Mouse (Mus musculus) stomach, embryonic 15.5 days (tissue): ENCODE measurements around the gene Hnrnph3. TPM values are rescaled to one million over a fixed set of nuclear protein-coding genes. Genes with fewer than 3 reads are reported as not detected.

Experiments used
- ATAC-seq: fragments of 200-750 bp; cut with Nextera tagmentation; 2 replicates; pipeline ENCODE4 v1.8.0; 2017; ENCODE audit warnings: low read depth, moderate number of reproducible peaks, moderate TSS enrichment; ENCODE audit not compliant: insufficient read depth, low FRiP score
- H3K27ac ChIP-seq: fragments of 300-500 bp; sonication (generic); 2 replicates; pipeline ENCODE4 v1.5.1; 2015; ENCODE audit warnings: mild to moderate bottlenecking, inconsistent platforms
- H3K27me3 ChIP-seq: fragments of 300-500 bp; sonication (generic); replicated peaks from 2 replicates; pipeline ENCODE4 v1.6.1; 2015; ENCODE audit warnings: inconsistent platforms
- H3K36me3 ChIP-seq: fragments of 300-500 bp; sonication (generic); 2 replicates; pipeline ENCODE4 v1.6.1; 2015; ENCODE audit warnings: inconsistent platforms
- H3K4me1 ChIP-seq: fragments of 300-500 bp; sonication (generic); 2 replicates; pipeline ENCODE4 v1.6.1; 2015; ENCODE audit warnings: inconsistent platforms
- H3K4me2 ChIP-seq: fragments of 300-500 bp; sonication (generic); 2 replicates; pipeline ENCODE4 v1.6.1; 2015; ENCODE audit warnings: mild to moderate bottlenecking, inconsistent platforms
- H3K4me3 ChIP-seq: fragments of 300-500 bp; sonication (generic); replicated peaks from 2 replicates; pipeline ENCODE4 v1.5.1; 2015; ENCODE audit warnings: inconsistent platforms
- H3K9ac ChIP-seq: fragments of 300-500 bp; sonication (generic); 2 replicates; pipeline ENCODE4 v1.6.1; 2015; ENCODE audit warnings: inconsistent platforms
- H3K9me3 ChIP-seq: fragments of 300-500 bp; sonication (generic); 2 replicates; pipeline ENCODE4 v1.6.1; 2016; ENCODE audit warnings: inconsistent platforms
- WGBS: fragments of 180-500 bp; shearing (Covaris S2); methylation state at CpG from one replicate; pipeline ENCODE4 v1.1.7; 2015; 5-methylcytosine and 5-hydroxymethylcytosine counted together
- polyA plus RNA-seq: library from polyadenylated mRNA; unstranded; fragments of >200 nt; fragmentation: Nextera tagmentation; extraction: Ambion mirVana; gene quantifications from 2 replicates; pipeline ENCODE4 v1.2.1, GENCODE M21; 2015

Gene Hnrnph3
- polyA plus RNA-seq, 1 experiment from 2014 or later: 87.7 TPM

- Histone ChIP-seq H3K4me1 (no peaks in the 10 kb centered on the region), H3K9me3 (no peaks in the 10 kb centered on the region), H3K36me3 (peaks cover 31% of the 10 kb centered on the region), H3K27me3 (no peaks in the 10 kb centered on the region), H3K4me2 (no peak overlapping the region), H3K4me3 (no peak overlapping the region), H3K27ac (no peak overlapping the region), H3K9ac (no peak overlapping the region)
- no peak for ATAC-seq
- WGBS: 77% methylated on average over 3 of the region's 3 CpGs
Measured at GRCm38 (mm10) chr10:63013476-63013875, 10.5 kb downstream of the Hnrnph3 start.

- Histone ChIP-seq H3K4me2 (no peak overlapping the region), H3K4me3 (no peak overlapping the region), H3K27ac (no peak overlapping the region), H3K9ac (no peak overlapping the region), H3K4me1 (no peaks in the 10 kb centered on the region), H3K27me3 (no peaks in the 10 kb centered on the region), H3K36me3 (peaks cover 37% of the 10 kb centered on the region), H3K9me3 (no peaks in the 10 kb centered on the region)
- 86% methylated on average over 6 of the region's 6 CpGs for WGBS
- ATAC-seq: no peak
Measured at GRCm38 (mm10) chr10:63011556-63011955, 12.5 kb downstream of the Hnrnph3 start.

GRCm38 (mm10) chr10:63010268-63010667 lies 13.7 kb downstream of the Hnrnph3 start:
- Histone ChIP-seq H3K36me3 (peaks cover 34% of the 10 kb centered on the region), H3K4me3 (no peak overlapping the region), H3K27ac (no peak overlapping the region), H3K9me3 (no peaks in the 10 kb centered on the region), H3K4me1 (no peaks in the 10 kb centered on the region), H3K4me2 (no peak overlapping the region), H3K9ac (no peak overlapping the region), H3K27me3 (no peaks in the 10 kb centered on the region)
- WGBS: 74% methylated on average over 4 of the region's 4 CpGs
- no peak for ATAC-seq

- Histone ChIP-seq H3K36me3 (peaks cover 44% of the 10 kb centered on the region), H3K4me3 (no peak overlapping the region), H3K27me3 (no peaks in the 10 kb centered on the region), H3K9ac (no peak overlapping the region), H3K4me2 (no peak overlapping the region), H3K4me1 (no peaks in the 10 kb centered on the region), H3K9me3 (no peaks in the 10 kb centered on the region), H3K27ac (no peak overlapping the region)
- ATAC-seq: no peak
- 47% methylated on average over 3 of the region's 3 CpGs for WGBS
Measured at GRCm38 (mm10) chr10:63008193-63008592, 15.8 kb downstream of the Hnrnph3 start.

GRCm38 (mm10) chr10:63004556-63004955 lies 19.5 kb downstream of the Hnrnph3 start:
- no peak overlapping the region for H3K9ac ChIP-seq
- 89% methylated on average over 9 of the region's 9 CpGs for WGBS
- H3K36me3 ChIP-seq: peaks cover 52% of the 10 kb centered on the region
- no peak overlapping the region for H3K4me3 ChIP-seq
- no peak for ATAC-seq
- no peaks in the 10 kb centered on the region for H3K27me3 ChIP-seq
- H3K4me1 ChIP-seq: no peaks in the 10 kb centered on the region
- no peak overlapping the region for H3K27ac ChIP-seq
- no peaks in the 10 kb centered on the region for H3K9me3 ChIP-seq
- H3K4me2 ChIP-seq: no peak overlapping the region

GRCm38 (mm10) chr10:63003252-63003651 lies 20.8 kb downstream of the Hnrnph3 start:
- no peaks in the 10 kb centered on the region for H3K9me3 ChIP-seq
- H3K9ac ChIP-seq: no peak overlapping the region
- no peak overlapping the region for H3K27ac ChIP-seq
- H3K4me2 ChIP-seq: no peak overlapping the region
- H3K4me1 ChIP-seq: no peaks in the 10 kb centered on the region
- no peaks in the 10 kb centered on the region for H3K27me3 ChIP-seq
- no peak overlapping the region for H3K4me3 ChIP-seq
- H3K36me3 ChIP-seq: peaks cover 53% of the 10 kb centered on the region
- no peak for ATAC-seq
- WGBS: 72% methylated on average over 9 of the region's 9 CpGs

GRCm38 (mm10) chr10:63000584-63000983 lies 23.4 kb downstream of the Hnrnph3 start:
- H3K4me1 ChIP-seq: no peaks in the 10 kb centered on the region
- no peak overlapping the region for H3K4me2 ChIP-seq
- no peak overlapping the region for H3K27ac ChIP-seq
- no peak overlapping the region for H3K9ac ChIP-seq
- no peak overlapping the region for H3K4me3 ChIP-seq
- no peaks in the 10 kb centered on the region for H3K9me3 ChIP-seq
- H3K36me3 ChIP-seq: peaks cover 51% of the 10 kb centered on the region
- no peaks in the 10 kb centered on the region for H3K27me3 ChIP-seq
- WGBS: 63% methylated on average over 9 of the region's 9 CpGs
- ATAC-seq: no peak

- H3K27me3 ChIP-seq: no peaks in the 10 kb centered on the region
- H3K4me3 ChIP-seq: no peak overlapping the region
- no peaks in the 10 kb centered on the region for H3K4me1 ChIP-seq
- no peak overlapping the region for H3K27ac ChIP-seq
- no peak for ATAC-seq
- no peak overlapping the region for H3K9ac ChIP-seq
- H3K4me2 ChIP-seq: no peak overlapping the region
- no peaks in the 10 kb centered on the region for H3K9me3 ChIP-seq
- H3K36me3 ChIP-seq: peaks cover 28% of the 10 kb centered on the region
- WGBS: 79% methylated on average over 8 of the region's 9 CpGs
Measured at GRCm38 (mm10) chr10:62993991-62994390, 30.0 kb downstream of the Hnrnph3 start.

GRCm38 (mm10) chr10:62990636-62991035 lies 33.4 kb downstream of the Hnrnph3 start:
- 94% methylated on average over 15 of the region's 15 CpGs for WGBS
- H3K9ac ChIP-seq: no peak overlapping the region
- H3K27me3 ChIP-seq: no peaks in the 10 kb centered on the region
- no peaks in the 10 kb centered on the region for H3K4me1 ChIP-seq
- no peak overlapping the region for H3K27ac ChIP-seq
- peaks cover 9% of the 10 kb centered on the region for H3K36me3 ChIP-seq
- no peaks in the 10 kb centered on the region for H3K9me3 ChIP-seq
- no peak for ATAC-seq
- no peak overlapping the region for H3K4me2 ChIP-seq
- no peak overlapping the region for H3K4me3 ChIP-seq

GRCm38 (mm10) chr10:62987341-62987740 lies 36.7 kb downstream of the Hnrnph3 start:
- Histone ChIP-seq H3K36me3 (peaks cover 5% of the 10 kb centered on the region; the same call in 1 of the 2 replicates), H3K27ac (no peak overlapping the region), H3K4me2 (no peak overlapping the region), H3K27me3 (no peaks in the 10 kb centered on the region), H3K9ac (no peak overlapping the region), H3K9me3 (no peaks in the 10 kb centered on the region), H3K4me1 (no peaks in the 10 kb centered on the region), H3K4me3 (no peak overlapping the region)
- no peak for ATAC-seq
- 29% methylated on average over 3 of the region's 3 CpGs for WGBS

GRCm38 (mm10) chr10:62984495-62984894 lies 39.5 kb downstream of the Hnrnph3 start:
- ATAC-seq: no peak

GRCm38 (mm10) chr10:62984072-62984471 lies 39.9 kb downstream of the Hnrnph3 start:
- H3K27me3 ChIP-seq: no peaks in the 10 kb centered on the region
- no peaks in the 10 kb centered on the region for H3K9me3 ChIP-seq
- H3K4me1 ChIP-seq: peaks cover 5% of the 10 kb centered on the region; the same call in 1 of the 2 replicates
- H3K4me3 ChIP-seq: no peak overlapping the region
- 0 out of 2 replicates have a peak, but pooled peaks cover 5% of the 10 kb centered on the region for H3K36me3 ChIP-seq
- WGBS: 92% methylated on average over 11 of the region's 11 CpGs
- no peak for ATAC-seq
- H3K9ac ChIP-seq: no peak overlapping the region
- H3K4me2 ChIP-seq: no peak overlapping the region
- H3K27ac ChIP-seq: no peak overlapping the region

More at GRCm38 (mm10) chr10:62984495-62984894, 39.5 kb downstream of the Hnrnph3 start:
- no peak overlapping the region for H3K4me3 ChIP-seq
- 85% methylated on average over 6 of the region's 6 CpGs for WGBS
- H3K4me1 ChIP-seq: peaks cover 4% of the 10 kb centered on the region; the same call in 1 of the 2 replicates
- H3K27ac ChIP-seq: no peak overlapping the region
- H3K27me3 ChIP-seq: no peaks in the 10 kb centered on the region
- H3K36me3 ChIP-seq: 0 out of 2 replicates have a peak, but pooled peaks cover 5% of the 10 kb centered on the region
- H3K4me2 ChIP-seq: no peak overlapping the region
- no peak overlapping the region for H3K9ac ChIP-seq
- no peaks in the 10 kb centered on the region for H3K9me3 ChIP-seq
